Mouse (Mus musculus) layer of hippocampus, adult 9-11 months (tissue): ENCODE data around the gene Cd6.

Experiments used
- DNase-seq: peaks from one replicate; pipeline ENCODE4 v3.0.0; 2022

Cd6 gene

GRCm38 (mm10) chr19:10798576-10798975 lies 31.3 kb downstream of the Cd6 start:
- DNase-seq: no peak

GRCm38 (mm10) chr19:10794916-10795315 lies 34.9 kb downstream of the Cd6 start:
- DNase-seq: no peak

DNA sequence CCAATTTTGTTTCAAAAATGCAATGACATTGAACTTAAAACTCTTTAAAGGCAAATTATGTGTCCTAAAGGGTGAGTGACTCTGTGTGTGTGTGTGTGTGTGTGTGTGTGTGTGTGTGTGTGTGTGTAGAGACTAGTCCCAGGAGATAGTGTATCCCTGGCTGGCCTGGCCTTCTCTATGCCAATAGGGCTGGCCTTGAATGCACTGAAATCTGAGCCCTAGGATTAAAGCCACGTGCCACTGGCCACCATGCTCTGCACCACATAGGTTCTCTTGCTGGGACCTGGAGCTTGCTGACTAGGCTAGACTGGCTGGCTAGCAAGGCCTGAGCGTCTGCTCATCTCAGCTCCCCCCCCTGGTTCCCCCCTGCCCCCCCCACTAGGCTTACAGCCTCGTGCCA lies 36.8 kb downstream of the Cd6 start:
- no peak for DNase-seq

DNA sequence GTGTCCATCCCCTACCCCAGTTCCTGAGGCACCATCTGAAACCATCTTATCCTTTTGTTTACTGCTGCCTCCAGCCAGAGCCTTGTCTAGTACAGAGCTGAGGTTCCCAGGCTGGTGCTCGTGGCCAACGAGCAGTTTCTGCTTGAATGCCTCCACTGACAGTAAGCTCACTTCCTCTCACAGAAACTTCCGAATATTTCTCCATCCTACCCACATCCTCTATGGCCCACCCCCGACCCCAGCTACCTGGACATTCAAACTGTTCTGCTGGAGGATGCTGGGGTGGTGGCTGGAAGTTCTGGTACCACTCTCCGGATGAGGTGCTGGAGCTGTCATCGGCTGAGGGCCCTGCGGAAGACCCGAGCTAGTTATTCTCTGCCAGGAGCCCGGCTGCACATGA lies 39.5 kb downstream of the Cd6 start:
- DNase-seq: no peak

GRCm38 (mm10) chr19:10788242-10788641 lies 41.6 kb downstream of the Cd6 start:
- DNase-seq: no peak

DNA sequence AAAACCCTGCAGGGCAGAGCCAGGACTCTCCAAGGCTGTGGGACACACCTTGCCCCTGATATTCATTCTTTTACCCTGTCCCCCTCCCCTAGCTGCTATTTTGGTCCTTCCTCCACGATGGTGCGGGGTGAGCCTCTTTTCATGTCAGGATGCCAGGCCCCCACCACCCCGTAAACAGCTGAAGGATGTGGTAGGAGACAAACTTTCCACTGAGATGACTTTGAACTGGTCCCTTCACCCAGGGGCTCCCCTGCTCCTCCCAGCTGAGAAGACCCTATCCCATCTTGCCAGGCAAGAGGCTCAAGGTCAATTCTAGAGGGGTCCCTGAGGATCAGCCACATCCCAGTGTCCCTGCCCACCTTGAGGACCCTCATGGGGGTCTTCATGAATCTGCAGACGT lies 42.5 kb downstream of the Cd6 start:
- no peak for DNase-seq

DNA sequence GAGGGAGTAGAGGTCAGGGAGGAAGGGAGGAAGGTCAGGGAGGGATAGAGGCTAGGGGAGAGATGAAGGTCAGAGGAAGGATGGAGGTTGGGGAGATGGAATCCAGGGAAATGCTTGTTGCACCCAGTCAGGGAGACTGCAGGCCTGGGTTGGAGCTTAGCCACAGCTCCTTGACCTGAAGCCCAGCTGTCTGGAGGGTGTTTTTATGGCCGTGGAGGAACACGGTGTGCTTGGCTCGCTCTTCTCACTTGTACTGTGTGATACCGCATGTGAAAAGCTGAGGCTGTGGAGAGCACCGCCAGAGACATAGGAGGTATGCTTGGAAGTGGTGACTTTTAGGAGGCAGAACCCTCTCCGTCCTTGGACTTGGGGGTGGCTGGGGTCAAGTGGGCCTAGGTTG lies 43.1 kb downstream of the Cd6 start:
- no peak for DNase-seq

- peak; percentile 67 for DNase-seq
These were observed 44.9 kb downstream of the Cd6 start for GRCm38 (mm10) chr19:10784796-10785459.

DNA sequence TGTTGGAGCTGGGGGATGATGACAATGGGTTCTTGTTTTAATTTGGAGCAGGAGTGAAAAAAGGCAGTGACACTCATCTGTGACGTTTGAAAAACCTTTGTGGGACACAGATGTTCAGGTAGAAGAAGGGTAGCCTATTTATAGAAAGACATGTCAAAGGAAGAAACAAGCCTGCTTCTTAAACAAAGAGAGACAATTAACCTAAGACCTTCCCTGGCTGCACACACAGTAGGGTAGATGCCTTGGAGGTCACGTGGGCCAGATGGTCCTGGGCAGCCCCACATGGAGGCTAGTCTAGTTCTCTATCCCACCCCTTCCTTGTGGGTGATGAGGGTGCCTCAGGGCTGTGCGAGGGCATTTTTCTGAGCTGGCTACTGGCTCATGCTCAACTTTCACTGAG lies 45.8 kb downstream of the Cd6 start:
- DNase-seq: no peak

GRCm38 (mm10) chr19:10783168-10783567 lies 46.7 kb downstream of the Cd6 start:
- DNase-seq: no peak

DNA sequence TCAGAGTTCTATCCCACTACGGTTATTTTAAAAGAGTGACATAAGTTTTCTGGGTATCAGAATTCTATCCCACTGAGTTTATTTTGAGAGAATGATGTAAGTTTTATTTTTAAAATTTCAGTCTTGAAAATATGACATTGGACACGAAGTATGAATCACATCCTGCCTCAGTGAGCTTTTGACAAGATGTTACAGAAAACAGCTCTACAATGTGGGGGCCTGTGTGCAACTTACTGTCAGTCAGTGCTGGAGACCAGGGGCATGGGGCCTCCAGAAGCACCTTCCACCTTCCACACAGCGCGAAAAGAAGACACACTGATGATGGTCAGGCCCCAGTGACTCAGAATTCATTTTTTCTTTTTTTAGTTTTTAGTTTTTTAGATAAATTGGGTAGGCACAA lies 48.2 kb downstream of the Cd6 start:
- no peak for DNase-seq

GRCm38 (mm10) chr19:10776906-10777305 lies 53.0 kb downstream of the Cd6 start:
- DNase-seq: no peak

GRCm38 (mm10) chr19:10774141-10774540 lies 55.7 kb downstream of the Cd6 start:
- no peak for DNase-seq

- peak; percentile 42 for DNase-seq
These were observed 56.5 kb downstream of the Cd6 start for GRCm38 (mm10) chr19:10773384-10773783.

DNA sequence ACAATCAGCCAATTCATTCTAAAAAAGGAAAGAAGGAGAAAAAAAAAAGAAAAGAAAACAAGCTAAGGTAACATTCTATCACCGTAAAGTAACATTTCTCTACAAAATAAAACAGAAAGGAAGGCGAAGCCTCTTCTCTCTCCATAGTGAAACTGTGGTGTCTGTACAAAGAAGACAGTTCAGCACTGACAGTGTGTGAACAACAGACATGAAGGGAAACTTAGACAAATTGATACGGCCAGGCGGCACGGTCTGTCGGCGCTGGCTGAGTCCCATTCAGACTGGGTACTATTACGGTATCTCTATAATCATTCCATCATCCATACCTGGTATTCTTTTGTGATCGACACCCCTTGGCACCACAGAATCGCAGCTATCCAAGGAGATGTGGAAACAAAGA lies 57.0 kb downstream of the Cd6 start:
- no peak for DNase-seq

DNA sequence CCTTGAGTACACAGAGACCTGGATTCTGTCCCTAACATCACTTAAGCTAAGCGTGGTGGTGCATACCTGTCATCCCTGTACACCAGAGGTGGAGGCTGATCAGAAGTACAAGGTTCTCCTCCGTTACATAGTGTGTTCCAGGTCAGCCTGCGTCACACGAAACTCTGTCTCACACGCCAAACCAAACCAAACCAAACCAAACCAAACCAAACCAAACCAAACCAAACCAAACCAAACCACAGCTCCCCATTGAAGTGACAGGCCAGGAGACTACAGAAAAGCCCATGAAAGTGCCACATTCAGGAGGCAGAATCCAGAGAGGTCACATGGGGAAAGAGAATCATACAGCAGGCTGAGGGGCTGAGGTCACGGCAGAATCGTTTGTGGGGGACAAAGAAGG lies 57.9 kb downstream of the Cd6 start:
- DNase-seq: no peak

GRCm38 (mm10) chr19:10769429-10770195 lies 60.2 kb downstream of the Cd6 start:
- DNase-seq: no peak

GRCm38 (mm10) chr19:10768694-10769428 lies 61.0 kb downstream of the Cd6 start:
- DNase-seq: peak; percentile 63

GRCm38 (mm10) chr19:10767631-10768030 lies 62.2 kb downstream of the Cd6 start:
- no peak for DNase-seq

DNA sequence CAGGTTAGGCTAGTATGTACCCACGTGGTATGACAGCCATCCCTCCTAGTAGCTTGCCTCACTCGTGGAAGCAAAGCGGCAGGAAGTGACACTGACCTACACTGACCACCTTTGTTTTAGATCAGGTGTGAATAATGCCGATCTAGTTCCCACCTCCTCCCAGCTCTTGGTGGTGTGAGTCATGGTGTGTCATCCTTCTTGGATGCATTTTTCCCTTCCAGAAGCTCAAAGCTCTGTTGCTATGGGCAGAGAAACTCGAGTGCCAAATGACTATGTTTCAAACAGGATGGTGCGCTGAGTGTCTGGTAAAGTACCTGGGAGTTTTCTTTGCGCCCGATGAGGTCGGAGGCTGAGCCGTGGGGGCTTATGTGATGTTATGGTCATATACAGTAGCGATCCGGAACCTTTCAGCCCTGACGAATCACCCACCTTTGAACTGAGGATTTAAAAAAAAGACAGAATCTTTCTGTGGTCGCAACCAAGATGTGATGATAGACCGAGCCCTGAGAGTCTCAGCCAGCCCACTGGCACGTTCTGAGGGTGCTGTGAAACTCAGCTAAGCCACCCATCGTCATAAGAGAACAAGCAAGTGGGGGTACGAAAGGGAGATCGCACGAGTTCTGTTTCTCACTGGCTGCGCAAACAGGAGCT lies 66.4 kb downstream of the Cd6 start:
- no peak for DNase-seq

DNA sequence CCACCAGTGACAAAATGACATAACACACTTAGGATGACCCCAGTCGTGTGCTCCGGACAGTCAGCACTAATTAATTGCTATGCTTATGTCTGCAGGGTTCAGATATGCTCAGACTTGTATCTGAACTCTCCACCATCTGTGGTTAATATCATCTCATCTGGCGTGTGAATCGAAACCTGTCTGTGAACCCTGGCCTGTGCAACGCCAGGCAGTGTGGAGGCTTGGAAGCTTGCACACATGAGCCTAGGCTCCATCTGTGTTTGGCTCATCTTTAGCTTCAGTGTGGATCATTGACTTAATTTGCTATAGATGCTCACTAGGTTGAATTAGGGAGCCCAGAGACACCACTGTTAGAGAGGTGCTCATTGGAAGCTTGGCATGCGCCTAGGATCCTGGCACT lies 67.4 kb downstream of the Cd6 start:
- no peak for DNase-seq

- no peak for DNase-seq
These were observed 68.0 kb downstream of the Cd6 start for GRCm38 (mm10) chr19:10761794-10762415.
